Mouse (Mus musculus): Measurements from ENCODE around the gene Ppme1.

- TF ChIP-seq GATA1 (IDR thresholded peaks at IDR 0.05; ENCODE audit: borderline replicate concordance, low read length) (no peak), FLI1 (IDR thresholded peaks at IDR 0.05; ENCODE audit: low read length) (no peak)
These were observed 73.1 kb downstream of the Ppme1 start for GRCm38 (mm10) chr7:100298861-100299510.

Data from megakaryocyte, embryonic 14.5 days (primary cell).